Mouse (Mus musculus): ENCODE data around the gene Bag6. TPM values are rescaled to one million over a fixed set of nuclear protein-coding genes. Genes with fewer than 3 reads are reported as not detected.

Bag6 gene
- 100 to 1,000 TPM; 222 to 232 TPM for total RNA-seq (2021)

GRCm38 (mm10) chr17:35134801-35135590, at the start of gene Bag6:
TSS of gene Bag6 (plus strand) at chr17:35135178.
- DNase-seq (ENCODE audit: low spot score), result peak; percentile 91
- intact Hi-C loops (cut with DNase I), result no loop called here

- intact Hi-C loops (cut with DNase I), result no loop called here
- DNase-seq (ENCODE audit: low spot score), result no peak
Measured at GRCm38 (mm10) chr17:35085208-35085865, 49.6 kb upstream of the Bag6 start, which contains the start of gene Ly6g6f. TSS of gene Ly6g6f (minus strand) at chr17:35085610.

- intact Hi-C loops (cut with DNase I), result no loop called here
Measured at GRCm38 (mm10) chr17:35088151-35088550, 46.8 kb upstream of the Bag6 start.

GRCm38 (mm10) chr17:35088825-35089644, 45.9 kb upstream of the Bag6 start, which contains the start of gene Abhd16a:
TSS of gene Abhd16a (plus strand) at chr17:35089263.
- peak; percentile 91 for DNase-seq (ENCODE audit: low spot score)
- intact Hi-C loops (cut with DNase I), result no loop called here

More at GRCm38 (mm10) chr17:35088151-35088550, 46.8 kb upstream of the Bag6 start:
- DNase-seq (ENCODE audit: low spot score), result no peak

- intact Hi-C loops (cut with DNase I), result no loop called here
- DNase-seq (ENCODE audit: low spot score), result no peak
Measured at GRCm38 (mm10) chr17:35090166-35090932, 44.6 kb upstream of the Bag6 start.

- intact Hi-C loops (cut with DNase I), result no loop called here
- no peak for DNase-seq (ENCODE audit: low spot score)
Measured at GRCm38 (mm10) chr17:35092403-35093198, 42.4 kb upstream of the Bag6 start.

- DNase-seq (ENCODE audit: low spot score), result no peak
- intact Hi-C loops (cut with DNase I), result no loop called here
Measured at GRCm38 (mm10) chr17:35094475-35095365, 40.3 kb upstream of the Bag6 start.

GRCm38 (mm10) chr17:35096597-35096996, 38.4 kb upstream of the Bag6 start:
- intact Hi-C loops (cut with DNase I), result no loop called here
- DNase-seq (ENCODE audit: low spot score), result no peak

- intact Hi-C loops (cut with DNase I), result no loop called here
- DNase-seq (ENCODE audit: low spot score), result no peak
Measured at GRCm38 (mm10) chr17:35097164-35097655, 37.8 kb upstream of the Bag6 start.

- DNase-seq (ENCODE audit: low spot score), result no peak
- intact Hi-C loops (cut with DNase I), result no loop called here
Measured at GRCm38 (mm10) chr17:35100196-35100765, 34.7 kb upstream of the Bag6 start.

GRCm38 (mm10) chr17:35101161-35101560, 33.8 kb upstream of the Bag6 start:
- intact Hi-C loops (cut with DNase I), result no loop called here
- no peak for DNase-seq (ENCODE audit: low spot score)

- DNase-seq (ENCODE audit: low spot score), result no peak
- intact Hi-C loops (cut with DNase I), result no loop called here
Measured at GRCm38 (mm10) chr17:35102299-35102698, 32.7 kb upstream of the Bag6 start.

GRCm38 (mm10) chr17:35103221-35103690, 31.7 kb upstream of the Bag6 start:
- DNase-seq (ENCODE audit: low spot score), result no peak
- intact Hi-C loops (cut with DNase I), result no loop called here

- intact Hi-C loops (cut with DNase I), result no loop called here
Measured at GRCm38 (mm10) chr17:35104079-35104478, 30.9 kb upstream of the Bag6 start.

GRCm38 (mm10) chr17:35104754-35105153, 30.2 kb upstream of the Bag6 start:
- DNase-seq (ENCODE audit: low spot score), result no peak
- intact Hi-C loops (cut with DNase I), result no loop called here

More at GRCm38 (mm10) chr17:35104079-35104478, 30.9 kb upstream of the Bag6 start:
- DNase-seq (ENCODE audit: low spot score), result no peak

GRCm38 (mm10) chr17:35105740-35106389, 29.1 kb upstream of the Bag6 start:
- intact Hi-C loops (cut with DNase I), result loop anchor here (1.0 kb wide), 1 partner anchor 85 kb away; no protein-coding TSS in a partner anchor
- no peak for DNase-seq (ENCODE audit: low spot score)
